Mouse (Mus musculus) small intestine, adult 2 months (tissue): Measurements from ENCODE around the gene Herc1.

ENCODE experiments used
- CTCF ChIP-seq: fragments of 200-500 bp; IDR thresholded peaks from 2 replicates; pipeline ENCODE4 v1.5.1; 2012; ENCODE audit warnings: low read depth, mild to moderate bottlenecking, control low read depth, inconsistent platforms, low read length, moderate library complexity, mixed read lengths; ENCODE audit not compliant: insufficient replicate concordance, insufficient read length; ENCODE audit errors: extremely low read depth
- POLR2A ChIP-seq: fragments of 200-500 bp; IDR thresholded peaks from 2 replicates; pipeline ENCODE4 v1.6.1; 2012; ENCODE audit warnings: low read depth, mild to moderate bottlenecking, control low read depth, inconsistent platforms, low read length, moderate library complexity

DNA sequence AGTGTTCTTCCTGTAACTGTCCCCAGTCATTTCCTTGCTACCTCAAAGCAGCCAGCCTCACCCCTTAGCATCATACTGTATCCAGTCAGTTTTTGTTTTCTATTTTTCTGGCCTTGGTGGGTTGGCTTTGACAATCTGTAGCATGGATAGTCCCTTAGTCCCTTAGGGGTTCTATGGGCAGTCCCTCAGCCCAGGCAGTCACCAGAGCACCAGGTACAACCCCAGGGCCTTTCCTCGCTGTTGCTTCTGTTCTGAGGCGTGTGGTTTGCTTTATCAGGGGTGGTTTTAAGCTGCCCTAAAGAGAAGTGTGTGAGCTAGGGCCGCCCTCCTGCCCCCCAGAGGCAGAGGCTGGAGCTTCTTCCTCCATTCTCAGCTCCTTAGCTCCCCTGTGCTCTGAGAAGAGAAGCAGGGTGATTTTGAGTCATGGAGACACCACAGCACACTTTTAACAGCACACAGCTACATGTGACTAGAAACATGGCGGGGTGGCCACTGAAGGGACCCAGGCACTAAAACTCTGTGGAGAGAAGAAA is 153.7 kb downstream of the Herc1 start:
- no peak for TF ChIP-seq POLR2A
- TF ChIP-seq CTCF, result no peak
